Mouse (Mus musculus): ENCODE data around the gene Zswim3.

GRCm38 (mm10) chr2:164864593-164864992, 59.7 kb downstream of the Zswim3 start:
- TF ChIP-seq CTCF (IDR thresholded peaks at IDR 0.05; ENCODE audit: borderline replicate concordance, extremely low read depth, insufficient read depth, insufficient read length) (no peak), POLR2A (IDR thresholded peaks at IDR 0.05; ENCODE audit: borderline replicate concordance, extremely low read depth, insufficient read depth, insufficient read length, poor library complexity, severe bottlenecking) (no peak)

Data from brain, embryonic 14.5 days (tissue).